In the genomic region with DNA sequence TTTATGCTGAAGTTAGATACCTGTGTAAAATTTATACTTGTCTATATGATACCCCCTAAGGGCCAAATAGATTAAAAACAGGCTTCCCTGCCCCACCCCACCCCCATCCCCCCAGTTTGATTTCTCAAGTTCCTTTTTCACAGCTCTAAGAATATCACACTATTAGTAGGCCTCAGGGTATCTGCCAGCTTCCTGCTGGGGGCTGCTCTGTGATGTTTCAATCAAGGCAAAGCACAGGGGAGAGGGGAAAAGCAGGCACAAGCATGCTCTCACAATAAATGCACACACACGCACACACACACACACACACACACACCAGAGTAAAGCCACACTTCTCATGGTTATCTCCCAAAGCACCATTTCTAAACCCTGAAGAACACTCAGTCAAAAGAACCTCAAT, we compare ENCODE assay signal across 18 mouse cellular contexts. TPM values are rescaled to one million over a fixed set of nuclear protein-coding genes. Genes with fewer than 3 reads are reported as not detected.
DNase-seq lines count a peak whose midpoint lies in the region; ATAC-seq and TF ChIP-seq lines count a peak whose summit lies in the region.
"Had no signal": no experiment of that assay in that cellular context is flagged by ENCODE, and none has a peak within 500 bp of the region (broad histone marks: within the 10 kb centered on the region; RNA-seq: fewer than 3 reads in every experiment).

No protein-coding gene starts in this region.

- intact Hi-C loops in left cerebral cortex, postnatal 4 days (cut with DNase I): no loop called here

- no peak for TF ChIP-seq CTCF in intestine, postnatal 0 days (IDR thresholded peaks at IDR 0.05; ENCODE audit: low read depth)

- no peaks in the 10 kb centered on the region for H3K27me3 ChIP-seq in forebrain, embryonic 16.5 days (replicated peaks; ENCODE audit: control insufficient read depth, insufficient read depth, low read length)
- H3K27me3 ChIP-seq in midbrain, embryonic 14.5 days (ENCODE audit: control insufficient read depth, insufficient read depth, low read length): no peaks in the 10 kb centered on the region
- no peaks in the 10 kb centered on the region for H3K27me3 ChIP-seq in intestine, postnatal 0 days (replicated peaks; ENCODE audit: control insufficient read depth, insufficient read depth, low read length)

- H3K4me2 ChIP-seq in forebrain, embryonic 16.5 days (ENCODE audit: low read length): no peak overlapping the region
- H3K4me2 ChIP-seq in midbrain, embryonic 14.5 days (ENCODE audit: low read length): no peak overlapping the region
- H3K4me2 ChIP-seq in intestine, postnatal 0 days (replicated peaks; ENCODE audit: low read depth): no peak overlapping the region
- H3K4me2 ChIP-seq: limb, embryonic 12.5 days had no signal

- H3K4me3 ChIP-seq in forebrain, embryonic 16.5 days (replicated peaks; ENCODE audit: low read length): no peak overlapping the region
- H3K4me3 ChIP-seq in midbrain, embryonic 14.5 days (replicated peaks; ENCODE audit: low read depth, low read length): no peak overlapping the region
- no peak overlapping the region for H3K4me3 ChIP-seq in intestine, postnatal 0 days (ENCODE audit: low read depth, low read length)
- H3K4me3 ChIP-seq: erythroblast, embryonic 14.5 days; heart, embryonic 10.5 days; limb, embryonic 12.5 days had no signal

- H3K9me3 ChIP-seq in forebrain, embryonic 16.5 days (ENCODE audit: control insufficient read depth, low read length): no peaks in the 10 kb centered on the region
- H3K9me3 ChIP-seq in midbrain, embryonic 14.5 days (ENCODE audit: control insufficient read depth, low read length): no peaks in the 10 kb centered on the region
- H3K9me3 ChIP-seq in intestine, postnatal 0 days (ENCODE audit: control insufficient read depth): no peaks in the 10 kb centered on the region
- H3K9me3 ChIP-seq: heart, embryonic 10.5 days; limb, embryonic 12.5 days had no signal

- H3K9ac ChIP-seq in forebrain, embryonic 16.5 days (replicated peaks; ENCODE audit: low read depth, low read length): no peak overlapping the region
- no peak overlapping the region for H3K9ac ChIP-seq in midbrain, embryonic 14.5 days (replicated peaks; ENCODE audit: low read length)
- no peak overlapping the region for H3K9ac ChIP-seq in intestine, postnatal 0 days (ENCODE audit: low read depth, low read length)
- H3K9ac ChIP-seq: limb, embryonic 12.5 days; liver, embryonic 14.5 days had no signal

- no peak overlapping the region for H3K27ac ChIP-seq in forebrain, embryonic 16.5 days (ENCODE audit: low read length)
- H3K27ac ChIP-seq in midbrain, embryonic 14.5 days (replicated peaks; ENCODE audit: low read depth, low read length): no peak overlapping the region
- H3K27ac ChIP-seq in intestine, postnatal 0 days (ENCODE audit: low read depth, low read length): no peak overlapping the region
- H3K27ac ChIP-seq: heart, embryonic 10.5 days; limb, embryonic 12.5 days; liver, embryonic 14.5 days had no signal

- 0 out of 2 replicates have a peak, but pooled peaks have one; percentile 11 for ATAC-seq in common myeloid progenitor, adult 5-6 weeks (replicated peaks; ENCODE audit: low read depth, poor library complexity, severe bottlenecking)
- 0 out of 2 replicates have a peak, but pooled peaks have one; percentile 50 for ATAC-seq in forebrain, embryonic 16.5 days
- peak; percentile 63 for ATAC-seq in midbrain, embryonic 14.5 days (ENCODE audit: low FRiP score, low TSS enrichment)
- no peak for ATAC-seq in intestine, postnatal 0 days
- ATAC-seq in activated CD4-positive, CD25-positive, alpha-beta regulatory T cell, adult 4 months: no peak
- ATAC-seq: inflammation-experienced regulatory T-cells, adult 6 months had no signal

- no peaks in the 10 kb centered on the region for H3K36me3 ChIP-seq in forebrain, embryonic 16.5 days (ENCODE audit: control insufficient read depth, insufficient read depth)
- no peaks in the 10 kb centered on the region for H3K36me3 ChIP-seq in midbrain, embryonic 14.5 days (ENCODE audit: control insufficient read depth, insufficient read depth, low read length)
- no peaks in the 10 kb centered on the region for H3K36me3 ChIP-seq in intestine, postnatal 0 days (ENCODE audit: control insufficient read depth, insufficient read depth)
- H3K36me3 ChIP-seq: heart, embryonic 10.5 days; limb, embryonic 12.5 days had no signal

- WGBS in forebrain, embryonic 16.5 days: 36% methylated on average over 1 of the region's 1 CpGs
- 56% methylated on average over 1 of the region's 1 CpGs for WGBS in midbrain, embryonic 14.5 days
- 85% methylated on average over 1 of the region's 1 CpGs for WGBS in intestine, postnatal 0 days

- H3K4me1 ChIP-seq in forebrain, embryonic 16.5 days (replicated peaks; ENCODE audit: control insufficient read depth, insufficient read depth, low read length): no peaks in the 10 kb centered on the region
- H3K4me1 ChIP-seq in midbrain, embryonic 14.5 days (ENCODE audit: control insufficient read depth, insufficient read depth, low read length): no peaks in the 10 kb centered on the region
- no peaks in the 10 kb centered on the region for H3K4me1 ChIP-seq in intestine, postnatal 0 days (replicated peaks; ENCODE audit: control insufficient read depth, insufficient read depth, low read length)
- H3K4me1 ChIP-seq: heart, embryonic 10.5 days had no signal

- DNase-seq in left cerebral cortex, postnatal 4 days: peak; percentile 16
- DNase-seq in left cerebral cortex, adult 8-10 months (ENCODE audit: low spot score in 2 of 2): no peak
- peak; percentile 43 for DNase-seq in midbrain, embryonic 14.5 days
- DNase-seq in cerebellum, adult 11 months: no peak
- DNase-seq: adrenal gland, adult 2 months; cerebellum, adult 8-10 months; gastrocnemius, postnatal 25 days; heart, postnatal 10 days; thymus, adult 18-20 months had no signal

RNA-seq across cellular contexts. Expression of gene Stk26, which starts 43.0 kb away (rescaled TPM):
- total RNA-seq in left cerebral cortex, postnatal 4 days (2021): 1 to 10 TPM; 1.2 to 1.5 TPM
- total RNA-seq in left cerebral cortex, adult 8-10 months (2022): 1 to 10 TPM; 6.9 to 8.6 (median 7.4) TPM
- 132 and 150 TPM in 2 replicates for total RNA-seq in common myeloid progenitor, adult 5-6 weeks (2017)
- 0.87 and 1.2 TPM in 2 replicates for polyA plus RNA-seq in forebrain, embryonic 16.5 days (2015; fragmentation: Nextera tagmentation; extraction: Ambion mirVana)
- 0.17 and 0.30 TPM in 2 replicates for polyA plus RNA-seq in midbrain, embryonic 14.5 days (2014; fragmentation: Nextera tagmentation; extraction: Ambion mirVana)
- 5.8 and 6.1 TPM in 2 replicates for polyA plus RNA-seq in intestine, postnatal 0 days (2015; fragmentation: Nextera tagmentation; extraction: Ambion mirVana)
- polyA plus RNA-seq in activated CD4-positive, CD25-positive, alpha-beta regulatory T cell, adult 4 months (2017; shearing (Covaris generic)): 10 to 100 TPM in 1 of 2 experiments, 1 to 10 TPM in 1; 9.8 to 11.1 TPM

Comparison
In these comparisons a context has a peak if more than half of its experiments do, and no peak if none do; other contexts are left out.
1. DNase-seq: peak in left cerebral cortex, postnatal 4 days (single experiment) and midbrain, embryonic 14.5 days (single experiment); none in left cerebral cortex, adult 8-10 months (0 of 2) and cerebellum, adult 11 months (single experiment).
2. ATAC-seq: peak in common myeloid progenitor, adult 5-6 weeks (single experiment), forebrain, embryonic 16.5 days (single experiment) and midbrain, embryonic 14.5 days (single experiment); none in intestine, postnatal 0 days (single experiment) and activated CD4-positive, CD25-positive, alpha-beta regulatory T cell, adult 4 months (single experiment).